Mouse (Mus musculus) T-helper 1 cell (primary cell): ENCODE results near the gene Arhgef7.

Experiments used
- in situ Hi-C: fragments of 300-600 bp; cut with MboI, MseI; formaldehyde crosslinking; loops from one replicate; pipeline ENCODE4 v1.15.1; 2025; ENCODE audit warnings: high pct_unique_total_duplicates

Gene Arhgef7

GRCm38 (mm10) chr8:11794956-11795355 is 67.4 kb downstream of the Arhgef7 start:
- in situ Hi-C loops = no loop called here

- in situ Hi-C loops = no loop called here
Observed at GRCm38 (mm10) chr8:11797128-11797527, 69.6 kb downstream of the Arhgef7 start.

GRCm38 (mm10) chr8:11797729-11798479 is 70.4 kb downstream of the Arhgef7 start:
- in situ Hi-C loops = no loop called here

- in situ Hi-C loops = no loop called here
Observed at GRCm38 (mm10) chr8:11798480-11798867, 71.0 kb downstream of the Arhgef7 start.

- in situ Hi-C loops = no loop called here
Observed at GRCm38 (mm10) chr8:11799098-11799497, 71.6 kb downstream of the Arhgef7 start.

- in situ Hi-C loops = no loop called here
Observed at GRCm38 (mm10) chr8:11800481-11800880, 73.0 kb downstream of the Arhgef7 start.

- in situ Hi-C loops = no loop called here
Observed at GRCm38 (mm10) chr8:11801571-11801970, 74.0 kb downstream of the Arhgef7 start.

GRCm38 (mm10) chr8:11804914-11805313 is 77.4 kb downstream of the Arhgef7 start:
- in situ Hi-C loops = no loop called here

- in situ Hi-C loops = no loop called here
Observed at GRCm38 (mm10) chr8:11806252-11806651, 78.7 kb downstream of the Arhgef7 start.

GRCm38 (mm10) chr8:11807361-11807760 is 79.8 kb downstream of the Arhgef7 start:
- in situ Hi-C loops = no loop called here

- in situ Hi-C loops = no loop called here
Observed at GRCm38 (mm10) chr8:11808047-11808446, 80.5 kb downstream of the Arhgef7 start.

GRCm38 (mm10) chr8:11810426-11810825 is 82.9 kb downstream of the Arhgef7 start:
- in situ Hi-C loops = no loop called here

GRCm38 (mm10) chr8:11813801-11814200 is 86.3 kb downstream of the Arhgef7 start:
- in situ Hi-C loops = no loop called here

- in situ Hi-C loops = no loop called here
Observed at GRCm38 (mm10) chr8:11815206-11815605, 87.7 kb downstream of the Arhgef7 start.

- in situ Hi-C loops = loop anchor here (10.0 kb wide), 1 partner anchor 785 kb away; no protein-coding TSS in a partner anchor
Observed at GRCm38 (mm10) chr8:11820136-11820535, 92.6 kb downstream of the Arhgef7 start.

- in situ Hi-C loops = loop anchor here (10.0 kb wide), 1 partner anchor 784 kb away; no protein-coding TSS in a partner anchor
Observed at GRCm38 (mm10) chr8:11820568-11820967, 93.0 kb downstream of the Arhgef7 start.

GRCm38 (mm10) chr8:11821451-11822206 is 94.1 kb downstream of the Arhgef7 start:
- in situ Hi-C loops = loop anchor here (10.0 kb wide), 1 partner anchor 783 kb away; no protein-coding TSS in a partner anchor

- in situ Hi-C loops = loop anchor here (10.0 kb wide), 1 partner anchor 782 kb away; no protein-coding TSS in a partner anchor
Observed at GRCm38 (mm10) chr8:11822550-11823060, 95.1 kb downstream of the Arhgef7 start.

GRCm38 (mm10) chr8:11825756-11826155 is 98.2 kb downstream of the Arhgef7 start:
- in situ Hi-C loops = loop anchor here (10.0 kb wide), 1 partner anchor 779 kb away; no protein-coding TSS in a partner anchor

- in situ Hi-C loops = loop anchor here (10.0 kb wide), 1 partner anchor 777 kb away; no protein-coding TSS in a partner anchor
Observed at GRCm38 (mm10) chr8:11827312-11827711, 99.8 kb downstream of the Arhgef7 start.

GRCm38 (mm10) chr8:11830214-11831046 is 102.9 kb downstream of the Arhgef7 start:
- in situ Hi-C loops = no loop called here
